ENCODE assay signal across 8 mouse cellular contexts in the genomic region with DNA sequence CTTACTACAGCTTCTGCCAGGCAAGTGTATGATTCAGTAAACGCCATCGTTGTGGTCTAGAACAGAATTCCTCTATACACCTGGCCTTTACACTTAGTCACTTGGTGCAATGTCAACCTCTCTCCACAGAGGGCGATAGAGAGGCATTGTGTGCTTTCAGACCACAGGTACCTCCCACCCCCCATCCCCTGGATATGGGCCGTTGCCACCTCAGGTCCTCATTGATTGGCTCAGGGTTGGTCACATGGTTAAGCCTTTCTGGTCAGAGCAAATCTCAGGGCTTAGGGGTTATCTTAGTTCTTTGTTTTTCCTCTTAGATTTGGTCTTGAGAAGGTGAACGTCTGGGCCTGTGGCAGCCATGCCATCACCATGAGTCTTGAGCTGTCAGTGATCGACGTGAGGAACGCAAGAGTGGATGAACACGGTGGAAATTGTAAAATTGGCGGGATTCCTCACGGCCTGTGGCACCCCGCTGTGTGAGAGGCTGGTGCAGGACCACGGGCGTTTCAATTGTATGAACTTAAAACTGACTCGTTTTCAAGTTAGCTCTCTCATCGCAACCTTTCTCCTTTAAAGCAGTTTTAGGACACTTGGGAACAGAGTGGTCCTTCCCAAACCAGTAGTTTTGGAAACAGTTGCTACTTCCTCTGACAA. TPM values are rescaled to one million over a fixed set of nuclear protein-coding genes. Genes with fewer than 3 reads are reported as not detected.
DNase-seq lines count a peak whose midpoint lies in the region; ATAC-seq and TF ChIP-seq lines count a peak whose summit lies in the region.

No protein-coding gene starts in this region.

- H3K27ac ChIP-seq in left cerebral cortex, adult 2 months: no peak overlapping the region
- no peak overlapping the region for H3K27ac ChIP-seq in hindbrain, postnatal 0 days
- no peak overlapping the region for H3K27ac ChIP-seq in small intestine, adult 2 months (ENCODE audit: insufficient read depth, low read depth, low read length)

- no peaks in the 10 kb centered on the region for H3K9me3 ChIP-seq in hindbrain, postnatal 0 days (ENCODE audit: low read length)

- ATAC-seq in hindbrain, postnatal 0 days: no peak

- H3K4me3 ChIP-seq in left cerebral cortex, adult 2 months: no peak overlapping the region
- H3K4me3 ChIP-seq in hindbrain, postnatal 0 days (ENCODE audit: low read length): no peak overlapping the region
- H3K4me3 ChIP-seq in small intestine, adult 2 months (ENCODE audit: low read depth, low read length): no peak overlapping the region

- no peaks in the 10 kb centered on the region for H3K27me3 ChIP-seq in hindbrain, postnatal 0 days (ENCODE audit: insufficient read depth, low read length)
- no peaks in the 10 kb centered on the region for H3K27me3 ChIP-seq in small intestine, adult 2 months (ENCODE audit: control insufficient read depth, insufficient read depth, low read length)

- DNase-seq in left cerebral cortex, adult 2 months (ENCODE audit: extremely low spot score in 1 of 2, low spot score in 2 of 2): no peak
- DNase-seq in left cerebral cortex, postnatal 25 days (ENCODE audit: low spot score in 2 of 2): no peak
- DNase-seq in embryo, embryonic 10.5 days (ENCODE audit: low spot score): peak; percentile 87
- peak; percentile 75 for DNase-seq in hindbrain, postnatal 0 days (ENCODE audit: low spot score)
- DNase-seq in lung, postnatal 10 days: peak; percentile 31
- no peak for DNase-seq in MN1 (ENCODE audit: low spot score)
- no peak for DNase-seq in urinary bladder, adult 18-20 months (ENCODE audit: low spot score in 2 of 2)

- no peak overlapping the region for H3K4me2 ChIP-seq in hindbrain, postnatal 0 days (ENCODE audit: low read depth, low read length)

- no peaks in the 10 kb centered on the region for H3K36me3 ChIP-seq in hindbrain, postnatal 0 days (ENCODE audit: insufficient read depth, low read length)
- no peaks in the 10 kb centered on the region for H3K36me3 ChIP-seq in small intestine, adult 2 months (ENCODE audit: control insufficient read depth, insufficient read depth, low read length)

- H3K9ac ChIP-seq in hindbrain, postnatal 0 days (replicated peaks; ENCODE audit: low read length): no peak overlapping the region

- intact Hi-C loops in left cerebral cortex, adult 2 months (cut with DNase I): no loop called here
- intact Hi-C loops in left cerebral cortex, postnatal 25 days (cut with DNase I): loop anchor here (10.0 kb wide), 1 partner anchor 492 kb away; the partner anchor contains the start of gene Atp9a

- TF ChIP-seq POLR2A in small intestine, adult 2 months (IDR thresholded peaks at IDR 0.05; ENCODE audit: low read depth, low read length): no peak

- TF ChIP-seq CTCF in left cerebral cortex, adult 2 months (IDR thresholded peaks at IDR 0.05): peak; percentile 63
- TF ChIP-seq CTCF in hindbrain, postnatal 0 days (IDR thresholded peaks at IDR 0.05; ENCODE audit: low read depth): peak; percentile 80
- peak; percentile 53; the same call in 1 of the 2 replicates for TF ChIP-seq CTCF in small intestine, adult 2 months (IDR thresholded peaks at IDR 0.05; ENCODE audit: extremely low read depth, insufficient read length, insufficient replicate concordance, low read depth, low read length)

- H3K4me1 ChIP-seq in hindbrain, postnatal 0 days (ENCODE audit: insufficient read depth, low read length): no peaks in the 10 kb centered on the region
- no peaks in the 10 kb centered on the region for H3K4me1 ChIP-seq in small intestine, adult 2 months (ENCODE audit: control insufficient read depth, insufficient read depth, insufficient read length, low read length)

- 13% methylated on average over 16 of the region's 16 CpGs for WGBS in hindbrain, postnatal 0 days
- 22% methylated on average over 16 of the region's 16 CpGs for WGBS in small intestine, adult 2 months

RNA-seq across cellular contexts. Expression of gene Mocs3, which starts 22.3 kb away (rescaled TPM):
- 10 to 100 TPM; 19.6 to 20.1 TPM for total RNA-seq in left cerebral cortex, adult 2 months (2021)
- 10 to 100 TPM; 15.4 to 16.6 TPM for total RNA-seq in left cerebral cortex, postnatal 25 days (2021)
- total RNA-seq in hindbrain, postnatal 0 days (2014; rRNA removed): 24.9 and 27.0 TPM in 2 replicates
- 7.8 and 8.2 TPM in 2 replicates for polyA plus RNA-seq in hindbrain, postnatal 0 days (2015; fragmentation: Nextera tagmentation; extraction: Ambion mirVana)
- polyA plus RNA-seq in small intestine, adult 2 months (2012; rRNA removed): 31.2 and 47.1 TPM in 2 replicates

RNA-seq across cellular contexts. Expression of gene Dpm1, which starts 22.4 kb away (rescaled TPM):
- total RNA-seq in left cerebral cortex, adult 2 months (2021): 10 to 100 TPM; 68.5 to 75.8 TPM
- 10 to 100 TPM; 54.6 to 55.4 TPM for total RNA-seq in left cerebral cortex, postnatal 25 days (2021)
- total RNA-seq in hindbrain, postnatal 0 days (2014; rRNA removed): 82.9 and 200 TPM in 2 replicates
- 99.2 and 104 TPM in 2 replicates for polyA plus RNA-seq in hindbrain, postnatal 0 days (2015; fragmentation: Nextera tagmentation; extraction: Ambion mirVana)
- 12.9 and 26.2 TPM in 2 replicates for polyA plus RNA-seq in small intestine, adult 2 months (2012; rRNA removed)

RNA-seq across cellular contexts. Expression of gene Gm20716, which starts 22.6 kb away (rescaled TPM):
- total RNA-seq in left cerebral cortex, adult 2 months (2021): 10 to 100 TPM; 26.9 to 32.3 TPM
- 10 to 100 TPM; 33.6 to 38.8 TPM for total RNA-seq in left cerebral cortex, postnatal 25 days (2021)
- total RNA-seq in hindbrain, postnatal 0 days (2014; rRNA removed): 11.7 and 15.7 TPM in 2 replicates
- polyA plus RNA-seq in hindbrain, postnatal 0 days (2015; fragmentation: Nextera tagmentation; extraction: Ambion mirVana): 14.3 and 14.4 TPM in 2 replicates
- polyA plus RNA-seq in small intestine, adult 2 months (2012; rRNA removed): not detected in 2 replicates

RNA-seq across cellular contexts. Expression of gene Kcng1, which starts 28.8 kb away (rescaled TPM):
- total RNA-seq in left cerebral cortex, adult 2 months (2021): 10 to 100 TPM; 30.5 to 39.6 TPM
- 10 to 100 TPM; 34.1 to 43.2 TPM for total RNA-seq in left cerebral cortex, postnatal 25 days (2021)
- total RNA-seq in hindbrain, postnatal 0 days (2014; rRNA removed): 0.32 and 0.89 TPM in 2 replicates
- polyA plus RNA-seq in hindbrain, postnatal 0 days (2015; fragmentation: Nextera tagmentation; extraction: Ambion mirVana): 1.1 TPM in 2 replicates
- 0.86 and 1.3 TPM in 2 replicates for polyA plus RNA-seq in small intestine, adult 2 months (2012; rRNA removed)

RNA-seq across cellular contexts. Expression of gene Adnp, which starts 45.9 kb away (rescaled TPM):
- 10 to 100 TPM; 84.0 to 91.6 TPM for total RNA-seq in left cerebral cortex, adult 2 months (2021)
- 10 to 100 TPM; 79.6 to 83.3 TPM for total RNA-seq in left cerebral cortex, postnatal 25 days (2021)
- 37.5 and 47.1 TPM in 2 replicates for total RNA-seq in hindbrain, postnatal 0 days (2014; rRNA removed)
- 11.1 and 14.1 TPM in 2 replicates for polyA plus RNA-seq in hindbrain, postnatal 0 days (2015; fragmentation: Nextera tagmentation; extraction: Ambion mirVana)
- polyA plus RNA-seq in small intestine, adult 2 months (2012; rRNA removed): 6.4 and 12.9 TPM in 2 replicates

Comparison
In these comparisons a context has a peak if more than half of its experiments do, and no peak if none do; other contexts are left out.
1. DNase-seq: peak in embryo, embryonic 10.5 days (single experiment), hindbrain, postnatal 0 days (single experiment) and lung, postnatal 10 days (single experiment); none in left cerebral cortex, adult 2 months (0 of 2), left cerebral cortex, postnatal 25 days (0 of 2), MN1 (single experiment) and urinary bladder, adult 18-20 months (0 of 2).
2. Peak in every context shown above with its lines, with median percentiles within 50 percentile points of each other: CTCF ChIP-seq.